Mouse (Mus musculus): Measurements from ENCODE around the gene Acvr1b. TPM values are rescaled to one million over a fixed set of nuclear protein-coding genes. Genes with fewer than 3 reads are reported as not detected.
A peak's percentile ranks its signal among the peaks of the same experiment; 100 is the strongest.

The Acvr1b gene
- polyA plus RNA-seq, 1 experiment from 2014 or later: 6.6 TPM

GRCm38 (mm10) chr15:101144176-101144575, 29.7 kb upstream of the Acvr1b start:
- ATAC-seq: no peak
- 0 out of 2 replicates have a peak overlapping the region, but pooled peaks have one; percentile 5 for H3K9ac ChIP-seq (replicated peaks; ENCODE audit: low read depth)
- peaks cover 19% of the 10 kb centered on the region for H3K4me1 ChIP-seq (ENCODE audit: insufficient read depth, low read depth, low read length)
- no peak for TF ChIP-seq EP300 (IDR thresholded peaks at IDR 0.05)
- no peak for TF ChIP-seq CTCF (IDR thresholded peaks at IDR 0.05)
- no peaks in the 10 kb centered on the region for H3K9me3 ChIP-seq (ENCODE audit: low read length)
- H3K27me3 ChIP-seq (replicated peaks; ENCODE audit: insufficient read depth, low read length): no peaks in the 10 kb centered on the region
- no peak overlapping the region for H3K4me2 ChIP-seq (replicated peaks; ENCODE audit: low read depth, low read length)
- no peak overlapping the region for H3K4me3 ChIP-seq (ENCODE audit: low read depth, low read length)
- WGBS: 76% methylated on average over 5 of the region's 5 CpGs
- DNase-seq (ENCODE audit: low spot score): no peak
- H3K27ac ChIP-seq (ENCODE audit: low read length): peak overlapping the region; percentile 68
- peaks cover 4% of the 10 kb centered on the region; the same call in 1 of the 2 replicates for H3K36me3 ChIP-seq (ENCODE audit: insufficient read depth, low read length)

DNA sequence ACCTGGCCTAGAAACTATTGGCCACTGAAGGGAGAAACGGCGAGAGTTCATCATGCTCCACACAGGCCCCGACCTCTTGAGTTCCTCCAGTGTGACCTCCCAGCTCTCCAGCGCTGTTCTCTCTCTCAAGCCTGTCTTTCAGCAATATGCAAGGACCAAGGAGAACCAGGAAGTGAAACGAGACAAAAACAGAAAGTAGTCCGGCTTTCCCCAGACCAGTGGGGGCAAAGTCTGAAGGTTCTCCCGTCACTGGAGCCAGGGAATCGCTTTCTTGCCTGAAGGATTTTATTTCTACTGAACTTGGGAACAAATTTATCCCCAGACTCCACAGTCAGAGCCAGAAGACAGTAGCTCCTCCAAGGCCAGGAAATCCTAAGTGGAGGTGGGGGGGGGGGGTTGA, 29.1 kb upstream of the Acvr1b start:
- peaks cover 19% of the 10 kb centered on the region for H3K4me1 ChIP-seq (ENCODE audit: insufficient read depth, low read depth, low read length)
- H3K27ac ChIP-seq (ENCODE audit: low read length): peak overlapping the region; percentile 68
- peaks cover 4% of the 10 kb centered on the region; the same call in 1 of the 2 replicates for H3K36me3 ChIP-seq (ENCODE audit: insufficient read depth, low read length)
- no peaks in the 10 kb centered on the region for H3K27me3 ChIP-seq (replicated peaks; ENCODE audit: insufficient read depth, low read length)
- DNase-seq (ENCODE audit: low spot score) (peak; percentile 47), ATAC-seq (no peak)
- no peaks in the 10 kb centered on the region for H3K9me3 ChIP-seq (ENCODE audit: low read length)
- H3K9ac ChIP-seq (replicated peaks; ENCODE audit: low read depth): no peak overlapping the region
- peak overlapping the region; percentile 27; the same call in 1 of the 2 replicates for H3K4me2 ChIP-seq (replicated peaks; ENCODE audit: low read depth, low read length)
- TF ChIP-seq EP300 (IDR thresholded peaks at IDR 0.05): no peak
- TF ChIP-seq CTCF (IDR thresholded peaks at IDR 0.05): no peak
- WGBS: 56% methylated on average over 8 of the region's 8 CpGs
- H3K4me3 ChIP-seq (ENCODE audit: low read depth, low read length): 0 out of 2 replicates have a peak overlapping the region, but pooled peaks have one; percentile 2

- Histone ChIP-seq H3K4me1 (ENCODE audit: insufficient read depth, low read depth, low read length) (peaks cover 19% of the 10 kb centered on the region), H3K9ac (replicated peaks; ENCODE audit: low read depth) (no peak overlapping the region), H3K27ac (ENCODE audit: low read length) (peak overlapping the region; percentile 70), H3K36me3 (ENCODE audit: insufficient read depth, low read length) (peaks cover 4% of the 10 kb centered on the region; the same call in 1 of the 2 replicates), H3K4me2 (replicated peaks; ENCODE audit: low read depth, low read length) (peak overlapping the region; percentile 39), H3K9me3 (ENCODE audit: low read length) (no peaks in the 10 kb centered on the region), H3K4me3 (ENCODE audit: low read depth, low read length) (0 out of 2 replicates have a peak overlapping the region, but pooled peaks have one; percentile 2), H3K27me3 (replicated peaks; ENCODE audit: insufficient read depth, low read length) (no peaks in the 10 kb centered on the region)
- ATAC-seq (peak; percentile 95), DNase-seq (ENCODE audit: low spot score) (peak; percentile 99)
- TF ChIP-seq CTCF (IDR thresholded peaks at IDR 0.05) (peak; percentile 99), EP300 (IDR thresholded peaks at IDR 0.05) (peak; percentile 77)
- WGBS: 4% methylated on average over 19 of the region's 19 CpGs
Observed at GRCm38 (mm10) chr15:101145424-101146099, 28.3 kb upstream of the Acvr1b start.

- ATAC-seq (no peak), DNase-seq (ENCODE audit: low spot score) (peak; percentile 49)
- Histone ChIP-seq H3K27ac (ENCODE audit: low read length) (peak overlapping the region; percentile 70), H3K9ac (replicated peaks; ENCODE audit: low read depth) (no peak overlapping the region), H3K4me2 (replicated peaks; ENCODE audit: low read depth, low read length) (peak overlapping the region; percentile 39), H3K36me3 (ENCODE audit: insufficient read depth, low read length) (peaks cover 4% of the 10 kb centered on the region; the same call in 1 of the 2 replicates), H3K4me1 (ENCODE audit: insufficient read depth, low read depth, low read length) (peaks cover 19% of the 10 kb centered on the region; the same call in 1 of the 2 replicates), H3K9me3 (ENCODE audit: low read length) (no peaks in the 10 kb centered on the region), H3K27me3 (replicated peaks; ENCODE audit: insufficient read depth, low read length) (no peaks in the 10 kb centered on the region), H3K4me3 (ENCODE audit: low read depth, low read length) (no peak overlapping the region)
- peak; percentile 37 for TF ChIP-seq CTCF (IDR thresholded peaks at IDR 0.05)
- TF ChIP-seq EP300 (IDR thresholded peaks at IDR 0.05): no peak
- 40% methylated on average over 15 of the region's 15 CpGs for WGBS
Observed at GRCm38 (mm10) chr15:101146100-101146965, 27.5 kb upstream of the Acvr1b start.

- H3K9me3 ChIP-seq (ENCODE audit: low read length): no peaks in the 10 kb centered on the region
- peaks cover 15% of the 10 kb centered on the region; the same call in 1 of the 2 replicates for H3K4me1 ChIP-seq (ENCODE audit: insufficient read depth, low read depth, low read length)
- H3K27ac ChIP-seq (ENCODE audit: low read length): peak overlapping the region; percentile 70
- no peak overlapping the region for H3K9ac ChIP-seq (replicated peaks; ENCODE audit: low read depth)
- TF ChIP-seq CTCF (IDR thresholded peaks at IDR 0.05) (no peak; the same call in 1 of the 2 replicates), EP300 (IDR thresholded peaks at IDR 0.05) (no peak)
- DNase-seq (ENCODE audit: low spot score) (no peak), ATAC-seq (no peak)
- no peaks in the 10 kb centered on the region for H3K27me3 ChIP-seq (replicated peaks; ENCODE audit: insufficient read depth, low read length)
- no peak overlapping the region for H3K4me3 ChIP-seq (ENCODE audit: low read depth, low read length)
- peak overlapping the region; percentile 17; the same call in 1 of the 2 replicates for H3K4me2 ChIP-seq (replicated peaks; ENCODE audit: low read depth, low read length)
- peaks cover 4% of the 10 kb centered on the region; the same call in 1 of the 2 replicates for H3K36me3 ChIP-seq (ENCODE audit: insufficient read depth, low read length)
- WGBS: 51% methylated on average over 16 of the region's 16 CpGs
Observed at GRCm38 (mm10) chr15:101147115-101147909, 26.6 kb upstream of the Acvr1b start.

Measured in lung, postnatal 0 days (tissue).